Mouse (Mus musculus): ENCODE measurements around the gene Tex14. TPM values are rescaled to one million over a fixed set of nuclear protein-coding genes. Genes with fewer than 3 reads are reported as not detected.

Gene Tex14
- polyA plus RNA-seq, 1 experiment = 0.98 TPM

- Histone ChIP-seq H3K27me3 (ENCODE audit: control insufficient read depth, insufficient read depth, low read length) (no peaks in the 10 kb centered on the region), H3K4me1 (ENCODE audit: control insufficient read depth, insufficient read depth, low read length) (peaks cover 14% of the 10 kb centered on the region), H3K4me3 (replicated peaks; ENCODE audit: insufficient read depth, low read depth, low read length) (no peak overlapping the region), H3K27ac (ENCODE audit: insufficient read depth, low read length) (no peak overlapping the region)
- WGBS = 65% methylated on average over 13 of the region's 13 CpGs
- no peak for TF ChIP-seq CTCF (IDR thresholded peaks at IDR 0.05; ENCODE audit: borderline replicate concordance, insufficient read depth, low read depth, low read length)
- TF ChIP-seq POLR2A (IDR thresholded peaks at IDR 0.05; ENCODE audit: borderline replicate concordance, insufficient read depth, low read length) = no peak
- no peak for DNase-seq
Measured at GRCm38 (mm10) chr11:87599395-87600089, 194.7 kb downstream of the Tex14 start.

GRCm38 (mm10) chr11:87600322-87600853 lies 195.5 kb downstream of the Tex14 start:
- Histone ChIP-seq H3K27ac (ENCODE audit: insufficient read depth, low read length) (no peak overlapping the region), H3K4me1 (ENCODE audit: control insufficient read depth, insufficient read depth, low read length) (peaks cover 14% of the 10 kb centered on the region), H3K27me3 (ENCODE audit: control insufficient read depth, insufficient read depth, low read length) (no peaks in the 10 kb centered on the region), H3K4me3 (replicated peaks; ENCODE audit: insufficient read depth, low read depth, low read length) (no peak overlapping the region)
- TF ChIP-seq CTCF (IDR thresholded peaks at IDR 0.05; ENCODE audit: borderline replicate concordance, insufficient read depth, low read depth, low read length) (no peak), POLR2A (IDR thresholded peaks at IDR 0.05; ENCODE audit: borderline replicate concordance, insufficient read depth, low read length) (no peak)
- 67% methylated on average over 10 of the region's 10 CpGs for WGBS
- no peak for DNase-seq

GRCm38 (mm10) chr11:87602234-87602633 lies 197.4 kb downstream of the Tex14 start:
- WGBS = 71% methylated on average over 9 of the region's 9 CpGs
- TF ChIP-seq CTCF (IDR thresholded peaks at IDR 0.05; ENCODE audit: borderline replicate concordance, insufficient read depth, low read depth, low read length) = no peak
- TF ChIP-seq POLR2A (IDR thresholded peaks at IDR 0.05; ENCODE audit: borderline replicate concordance, insufficient read depth, low read length) = no peak
- no peaks in the 10 kb centered on the region for H3K27me3 ChIP-seq (ENCODE audit: control insufficient read depth, insufficient read depth, low read length)
- H3K4me3 ChIP-seq (replicated peaks; ENCODE audit: insufficient read depth, low read depth, low read length) = no peak overlapping the region
- DNase-seq = no peak
- H3K4me1 ChIP-seq (ENCODE audit: control insufficient read depth, insufficient read depth, low read length) = peaks cover 13% of the 10 kb centered on the region
- no peak overlapping the region for H3K27ac ChIP-seq (ENCODE audit: insufficient read depth, low read length)

GRCm38 (mm10) chr11:87603571-87603970 lies 198.7 kb downstream of the Tex14 start:
- Histone ChIP-seq H3K4me1 (ENCODE audit: control insufficient read depth, insufficient read depth, low read length) (peaks cover 10% of the 10 kb centered on the region), H3K27ac (ENCODE audit: insufficient read depth, low read length) (no peak overlapping the region), H3K4me3 (replicated peaks; ENCODE audit: insufficient read depth, low read depth, low read length) (no peak overlapping the region), H3K27me3 (ENCODE audit: control insufficient read depth, insufficient read depth, low read length) (no peaks in the 10 kb centered on the region)
- WGBS = 83% methylated on average over 2 of the region's 2 CpGs
- DNase-seq = no peak
- TF ChIP-seq CTCF (IDR thresholded peaks at IDR 0.05; ENCODE audit: borderline replicate concordance, insufficient read depth, low read depth, low read length) = no peak
- no peak for TF ChIP-seq POLR2A (IDR thresholded peaks at IDR 0.05; ENCODE audit: borderline replicate concordance, insufficient read depth, low read length)

Other genes with a start within 250 kb of the Tex14 start
- gene Ppm1e, start 46.0 kb upstream of the Tex14 start, polyA plus RNA-seq (2012; rRNA removed) = 26.6 and 31.3 TPM in 2 replicates
- gene Rad51c, start 111 bp upstream of the Tex14 start, polyA plus RNA-seq (2012; rRNA removed) = 4.5 and 4.7 TPM in 2 replicates
- not detected in 2 replicates for gene Gm11492, start 161.6 kb downstream of the Tex14 start, polyA plus RNA-seq (2012; rRNA removed)
- gene Sept4, start 163.8 kb downstream of the Tex14 start, polyA plus RNA-seq (2012; rRNA removed) = 962 and 1,033 TPM in 2 replicates
- 66.9 and 67.8 TPM in 2 replicates for gene Mtmr4, start 187.1 kb downstream of the Tex14 start, polyA plus RNA-seq (2012; rRNA removed)
- 0.36 and 0.43 TPM in 2 replicates for gene Hsf5, start 212.1 kb downstream of the Tex14 start, polyA plus RNA-seq (2012; rRNA removed)